Mouse (Mus musculus): ENCODE data around the gene Asb2. TPM values are rescaled to one million over a fixed set of nuclear protein-coding genes. Genes with fewer than 3 reads are reported as not detected.

Gene Asb2
- polyA plus RNA-seq, 1 experiment: 4.1 TPM

- Histone ChIP-seq H3K4me1 (ENCODE audit: control insufficient read depth, insufficient read depth, low read length) (no peaks in the 10 kb centered on the region), H3K27ac (ENCODE audit: insufficient read depth, low read length) (no peak overlapping the region), H3K4me3 (ENCODE audit: insufficient read depth, low read length) (no peak overlapping the region)
- TF ChIP-seq CTCF (IDR thresholded peaks at IDR 0.05; ENCODE audit: extremely low read depth, insufficient read depth, low read length) (no peak), POLR2A (IDR thresholded peaks at IDR 0.05; ENCODE audit: extremely low read depth, insufficient read depth, low read length) (no peak)
Observed at GRCm38 (mm10) chr12:103282936-103283335, 72.9 kb downstream of the Asb2 start.

GRCm38 (mm10) chr12:103281912-103282311 lies 73.9 kb downstream of the Asb2 start:
- Histone ChIP-seq H3K4me1 (ENCODE audit: control insufficient read depth, insufficient read depth, low read length) (no peaks in the 10 kb centered on the region), H3K27ac (ENCODE audit: insufficient read depth, low read length) (no peak overlapping the region), H3K4me3 (ENCODE audit: insufficient read depth, low read length) (no peak overlapping the region)
- no peak for TF ChIP-seq CTCF (IDR thresholded peaks at IDR 0.05; ENCODE audit: extremely low read depth, insufficient read depth, low read length)
- TF ChIP-seq POLR2A (IDR thresholded peaks at IDR 0.05; ENCODE audit: extremely low read depth, insufficient read depth, low read length): no peak

DNA sequence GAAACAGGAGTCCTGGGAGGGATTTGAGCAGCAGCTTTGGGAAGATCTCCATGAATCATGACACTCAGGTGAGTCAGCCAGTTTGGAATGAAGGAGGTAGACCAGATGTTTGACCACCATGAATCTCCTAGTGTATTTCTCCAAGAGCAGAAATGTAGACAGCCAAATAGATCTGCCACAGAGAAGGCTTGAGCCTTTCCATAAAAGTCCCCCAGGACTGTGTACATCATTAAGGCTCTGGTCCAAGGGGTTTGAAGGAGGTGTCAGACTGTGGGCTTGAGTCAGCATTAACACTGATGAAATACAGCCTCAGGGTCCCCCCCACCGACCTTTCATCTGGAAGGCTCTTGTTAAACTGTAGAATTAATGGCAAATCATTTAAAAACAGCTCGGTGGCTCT lies 74.3 kb downstream of the Asb2 start:
- TF ChIP-seq CTCF (IDR thresholded peaks at IDR 0.05; ENCODE audit: extremely low read depth, insufficient read depth, low read length): no peak
- TF ChIP-seq POLR2A (IDR thresholded peaks at IDR 0.05; ENCODE audit: extremely low read depth, insufficient read depth, low read length): no peak
- H3K27ac ChIP-seq (ENCODE audit: insufficient read depth, low read length): no peak overlapping the region
- H3K4me1 ChIP-seq (ENCODE audit: control insufficient read depth, insufficient read depth, low read length): no peaks in the 10 kb centered on the region

GRCm38 (mm10) chr12:103276422-103276821 lies 79.4 kb downstream of the Asb2 start:
- TF ChIP-seq POLR2A (IDR thresholded peaks at IDR 0.05; ENCODE audit: extremely low read depth, insufficient read depth, low read length) (no peak), CTCF (IDR thresholded peaks at IDR 0.05; ENCODE audit: extremely low read depth, insufficient read depth, low read length) (0 out of 2 replicates have a peak, but pooled peaks have one; percentile 19)
- Histone ChIP-seq H3K27ac (ENCODE audit: insufficient read depth, low read length) (no peak overlapping the region), H3K4me3 (ENCODE audit: insufficient read depth, low read length) (no peak overlapping the region), H3K4me1 (ENCODE audit: control insufficient read depth, insufficient read depth, low read length) (no peaks in the 10 kb centered on the region)

More for the DNA sequence above, 74.3 kb downstream of the Asb2 start:
- no peak overlapping the region for H3K4me3 ChIP-seq (ENCODE audit: insufficient read depth, low read length)

DNA sequence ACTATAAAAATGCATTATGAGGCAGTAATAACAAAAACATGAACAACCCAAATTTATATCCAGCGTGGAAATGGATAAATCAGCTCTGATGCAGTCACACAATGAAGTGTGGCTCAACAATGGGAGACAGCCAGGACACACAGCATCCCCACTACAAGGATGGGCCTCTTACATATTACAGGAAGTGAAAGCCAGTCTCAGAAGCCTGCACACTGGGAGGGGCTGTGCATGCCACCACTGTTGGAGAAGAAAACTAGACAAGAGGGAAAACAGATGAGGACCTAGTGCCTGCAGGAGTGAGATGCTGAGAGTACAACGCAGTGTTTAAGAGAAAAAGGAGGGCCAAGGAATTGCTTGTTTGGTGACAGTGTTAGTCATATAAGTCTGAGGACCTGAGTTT lies 82.1 kb downstream of the Asb2 start:
- Histone ChIP-seq H3K27ac (ENCODE audit: insufficient read depth, low read length) (no peak overlapping the region), H3K4me1 (ENCODE audit: control insufficient read depth, insufficient read depth, low read length) (no peaks in the 10 kb centered on the region), H3K4me3 (ENCODE audit: insufficient read depth, low read length) (no peak overlapping the region)
- no peak for TF ChIP-seq CTCF (IDR thresholded peaks at IDR 0.05; ENCODE audit: extremely low read depth, insufficient read depth, low read length)
- TF ChIP-seq POLR2A (IDR thresholded peaks at IDR 0.05; ENCODE audit: extremely low read depth, insufficient read depth, low read length): no peak

GRCm38 (mm10) chr12:103273051-103273450 lies 82.8 kb downstream of the Asb2 start:
- no peaks in the 10 kb centered on the region for H3K4me1 ChIP-seq (ENCODE audit: control insufficient read depth, insufficient read depth, low read length)
- H3K27ac ChIP-seq (ENCODE audit: insufficient read depth, low read length): no peak overlapping the region
- H3K4me3 ChIP-seq (ENCODE audit: insufficient read depth, low read length): no peak overlapping the region
- no peak for TF ChIP-seq POLR2A (IDR thresholded peaks at IDR 0.05; ENCODE audit: extremely low read depth, insufficient read depth, low read length)
- no peak for TF ChIP-seq CTCF (IDR thresholded peaks at IDR 0.05; ENCODE audit: extremely low read depth, insufficient read depth, low read length)

GRCm38 (mm10) chr12:103272176-103272575 lies 83.6 kb downstream of the Asb2 start:
- H3K4me1 ChIP-seq (ENCODE audit: control insufficient read depth, insufficient read depth, low read length): no peaks in the 10 kb centered on the region
- H3K4me3 ChIP-seq (ENCODE audit: insufficient read depth, low read length): no peak overlapping the region
- no peak overlapping the region for H3K27ac ChIP-seq (ENCODE audit: insufficient read depth, low read length)
- TF ChIP-seq CTCF (IDR thresholded peaks at IDR 0.05; ENCODE audit: extremely low read depth, insufficient read depth, low read length) (no peak), POLR2A (IDR thresholded peaks at IDR 0.05; ENCODE audit: extremely low read depth, insufficient read depth, low read length) (no peak)

Other genes starting within 250 kb of the Asb2 start
- 4.9 and 8.2 TPM in 2 replicates for gene Prima1, start 113.9 kb downstream of the Asb2 start, polyA plus RNA-seq (2012; rRNA removed)
- gene Fam181a, start 45.0 kb downstream of the Asb2 start, polyA plus RNA-seq (2012; rRNA removed): 3.6 and 4.2 TPM in 2 replicates
- gene Otub2, start 32.7 kb upstream of the Asb2 start, polyA plus RNA-seq (2012; rRNA removed): 28.2 and 28.5 TPM in 2 replicates
- gene 9330161L09Rik, start 51.8 kb upstream of the Asb2 start, polyA plus RNA-seq (2012; rRNA removed): 0.85 and 1.3 TPM in 2 replicates
- 160 and 162 TPM in 2 replicates for gene Ddx24, start 69.8 kb upstream of the Asb2 start, polyA plus RNA-seq (2012; rRNA removed)
- gene Ifi27, start 78.2 kb upstream of the Asb2 start, polyA plus RNA-seq (2012; rRNA removed): 88.3 and 110 TPM in 2 replicates
- 4.7 and 13.2 TPM in 2 replicates for gene Ifi27l2a, start 87.7 kb upstream of the Asb2 start, polyA plus RNA-seq (2012; rRNA removed)
- gene Ifi27l2b, start 101.2 kb upstream of the Asb2 start, polyA plus RNA-seq (2012; rRNA removed): 0.13 TPM in 1 of 2 replicates, not detected in the other
- gene Ppp4r4, start 176.3 kb upstream of the Asb2 start, polyA plus RNA-seq (2012; rRNA removed): 16.0 and 16.9 TPM in 2 replicates

All from cortical plate, adult 2 months (tissue).